Mouse (Mus musculus) neural tube, embryonic 10.5 days (tissue): ENCODE measurements at regions not wholly inside any gene's neighbourhood (a gene's known extent, or its start where the extent isn't known, plus 50 kb on each side); places are given as distances from the start of the nearest gene placed in this dataset.

ENCODE experiments used
- DNase-seq: peaks from one replicate; pipeline ENCODE4 v3.0.0-alpha.2; 2017; ENCODE audit warnings: low spot score; ENCODE audit errors: extremely low spot score

DNA sequence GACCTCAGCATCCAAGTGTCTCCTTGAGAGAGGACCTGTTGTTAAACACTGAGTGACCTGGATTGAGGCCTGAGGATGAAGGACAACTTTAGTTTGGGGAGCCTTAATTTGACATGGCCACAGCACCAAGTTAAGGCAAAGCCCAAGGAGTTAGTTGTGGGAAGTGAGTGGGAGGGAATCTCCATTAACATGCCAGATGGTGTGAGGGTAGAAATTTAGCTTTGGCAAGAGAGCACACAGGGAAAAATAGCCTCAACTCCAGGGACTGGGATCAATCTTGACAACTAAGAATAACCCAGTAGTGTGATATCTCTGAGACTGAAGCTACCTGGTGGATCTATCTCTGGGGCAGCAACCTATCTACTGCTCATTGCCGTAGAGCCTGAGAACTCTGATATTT lies 105.4 kb downstream of the Ahr start:
- DNase-seq, result no peak

GRCm38 (mm10) chr12:35419206-35419605 lies 115.6 kb downstream of the Ahr start:
- DNase-seq, result no peak

DNA sequence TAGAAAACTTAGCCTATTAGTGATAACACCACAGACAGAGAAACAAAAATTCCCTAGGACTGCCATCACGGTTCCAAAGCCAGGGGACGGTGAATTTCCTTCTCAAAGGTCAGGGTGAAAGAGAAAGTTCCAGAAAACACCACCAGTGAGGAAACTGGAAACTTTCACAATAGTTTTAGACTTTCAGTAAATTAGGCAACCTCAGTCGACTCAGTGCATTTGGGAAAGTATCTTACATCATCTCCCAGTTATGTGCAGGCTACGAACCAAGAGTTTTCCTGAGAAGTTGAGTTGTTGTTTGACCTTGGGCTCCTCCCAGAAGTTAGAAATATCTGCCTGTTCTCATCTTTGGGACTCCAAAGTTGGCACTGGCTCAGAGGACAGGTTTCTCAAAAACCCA lies 116.9 kb downstream of the Ahr start:
- DNase-seq, result no peak

DNA sequence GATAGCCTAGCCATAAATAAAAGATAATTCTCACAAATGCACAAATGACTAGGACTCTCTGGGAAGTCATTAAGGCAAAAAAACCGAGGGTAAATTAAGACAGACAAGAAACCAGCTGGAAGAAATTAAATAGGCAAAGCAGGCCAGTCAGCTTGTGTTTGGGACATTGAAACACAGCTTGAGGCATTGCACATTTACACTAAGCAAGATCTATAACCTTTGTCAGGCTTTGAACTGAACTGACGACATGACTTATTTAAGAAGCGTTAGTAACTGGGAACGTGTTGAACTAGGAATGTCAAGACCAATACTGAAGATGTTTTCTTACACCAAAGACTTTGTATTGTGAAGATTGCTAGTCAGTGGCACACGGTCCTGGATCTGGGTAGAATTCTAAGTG lies 118.3 kb downstream of the Ahr start:
- DNase-seq, result no peak

DNA sequence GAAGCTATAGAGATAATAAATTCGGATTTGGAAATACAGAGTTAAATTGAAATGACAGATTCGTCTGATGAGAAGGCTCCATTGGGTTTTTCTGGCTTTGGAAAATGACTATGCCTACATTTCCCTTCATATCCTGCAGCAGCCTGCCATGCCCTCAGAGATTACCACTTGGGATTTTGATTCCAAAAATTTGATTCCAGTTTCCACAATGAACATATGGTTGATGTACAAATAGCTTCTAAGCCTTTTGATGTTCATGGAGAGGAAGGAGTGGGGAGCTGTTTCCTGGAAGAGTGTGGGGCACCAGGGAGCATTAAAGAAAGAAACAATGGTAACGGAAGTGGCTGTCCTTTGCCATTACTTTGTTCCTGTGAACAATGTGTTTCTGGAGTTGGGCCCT lies 122.1 kb downstream of the Ahr start:
- no peak for DNase-seq

GRCm38 (mm10) chr12:35408461-35408860 lies 126.4 kb downstream of the Ahr start:
- DNase-seq, result no peak

DNA sequence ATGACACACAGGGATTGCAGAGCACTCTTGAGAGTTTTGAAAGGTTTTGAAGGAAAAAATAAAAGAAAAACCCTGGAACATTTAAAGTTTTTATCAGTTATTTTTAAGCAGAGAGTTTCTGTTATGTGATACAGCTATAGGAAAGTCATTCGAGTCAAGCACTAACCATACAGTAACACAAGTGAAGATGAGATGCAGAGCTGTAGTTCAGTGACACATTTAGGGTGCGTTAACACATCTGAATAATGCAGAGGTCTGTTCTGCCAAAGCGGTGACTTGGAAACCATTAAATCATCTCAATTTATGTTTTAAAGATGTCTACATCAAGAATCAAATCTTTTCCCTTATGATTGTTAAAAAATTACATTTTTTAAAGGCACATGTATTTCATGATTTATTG lies 126.8 kb downstream of the Ahr start:
- DNase-seq, result no peak

- DNase-seq, result no peak
Measured at GRCm38 (mm10) chr12:35401853-35402252, 133.0 kb downstream of the Ahr start.

GRCm38 (mm10) chr12:35401219-35401618 lies 133.6 kb downstream of the Ahr start:
- no peak for DNase-seq

DNA sequence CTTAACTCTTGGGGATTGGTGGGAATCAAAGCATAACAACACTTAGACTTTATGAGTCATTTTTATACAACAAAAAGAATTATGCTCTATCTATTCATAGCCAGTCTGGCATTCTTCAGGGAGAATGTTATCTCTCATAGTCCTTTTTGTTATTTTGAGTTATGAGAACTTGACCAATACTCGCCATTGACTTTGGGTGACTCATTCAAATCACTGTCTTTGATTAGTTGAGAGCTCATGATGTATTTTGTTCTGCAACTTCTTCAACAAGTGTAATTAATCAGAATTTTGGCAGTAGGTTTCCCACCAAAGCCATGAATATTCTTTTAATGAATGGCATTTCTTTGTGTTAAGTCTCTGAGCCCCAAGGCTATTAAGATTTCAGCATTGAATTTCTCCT lies 139.6 kb downstream of the Ahr start:
- DNase-seq, result no peak

DNA sequence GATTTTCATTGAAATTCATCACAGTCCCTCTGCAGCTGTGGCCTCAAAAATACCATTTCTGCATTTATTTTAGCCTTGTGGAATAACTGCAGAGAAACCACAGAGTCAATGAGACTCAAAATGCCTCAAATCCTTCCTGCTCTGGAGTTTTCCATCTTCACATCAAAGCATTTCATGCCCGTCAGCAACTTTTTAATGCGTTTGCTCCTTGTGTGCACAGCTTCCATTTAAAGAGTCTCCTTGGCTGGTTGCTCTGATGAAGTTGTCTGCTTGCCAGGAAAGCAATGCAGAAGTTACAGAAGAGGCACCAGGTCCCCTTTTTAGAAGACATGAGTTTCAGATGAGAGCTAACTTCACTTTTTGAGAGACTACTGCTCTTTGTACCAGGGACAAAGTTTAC lies 142.7 kb downstream of the Ahr start:
- DNase-seq, result no peak

DNA sequence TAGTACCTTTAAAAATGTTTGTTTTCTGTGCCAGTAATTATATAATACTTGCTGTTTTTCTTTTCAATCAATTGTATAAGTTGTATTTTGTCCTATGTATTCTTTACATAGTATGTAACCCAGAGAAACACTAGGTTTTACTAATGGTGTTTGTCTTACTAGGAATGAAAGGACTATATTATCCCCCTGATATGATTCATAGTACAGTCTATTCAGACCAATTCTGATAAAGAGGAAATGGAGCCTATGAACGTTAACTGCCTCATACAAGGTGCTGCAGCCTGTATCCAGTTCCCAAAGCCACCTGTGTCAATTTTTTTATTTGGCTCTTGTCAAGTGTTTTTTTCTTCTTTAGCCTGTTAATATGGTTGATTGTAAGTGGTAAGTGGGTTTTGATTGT lies 144.6 kb downstream of the Ahr start:
- no peak for DNase-seq

DNA sequence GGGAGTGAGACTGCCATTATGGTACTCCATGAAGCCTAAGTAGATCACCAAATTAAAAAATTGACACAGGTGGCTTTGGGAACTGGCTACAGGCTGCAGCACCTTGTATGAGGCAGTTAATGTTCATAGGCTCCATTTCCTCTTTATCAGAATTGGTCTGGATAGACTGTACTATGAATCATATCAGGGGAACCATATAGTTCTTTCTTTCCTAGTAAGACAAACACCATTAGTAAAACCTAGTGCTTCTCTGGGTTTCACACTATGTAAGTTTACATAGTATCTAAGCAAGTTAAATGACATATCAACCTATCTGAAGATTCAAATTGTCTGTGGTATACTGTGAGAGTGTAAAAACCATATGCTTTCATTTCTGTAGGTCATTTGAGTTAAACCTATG lies 145.0 kb downstream of the Ahr start:
- DNase-seq, result no peak

DNA sequence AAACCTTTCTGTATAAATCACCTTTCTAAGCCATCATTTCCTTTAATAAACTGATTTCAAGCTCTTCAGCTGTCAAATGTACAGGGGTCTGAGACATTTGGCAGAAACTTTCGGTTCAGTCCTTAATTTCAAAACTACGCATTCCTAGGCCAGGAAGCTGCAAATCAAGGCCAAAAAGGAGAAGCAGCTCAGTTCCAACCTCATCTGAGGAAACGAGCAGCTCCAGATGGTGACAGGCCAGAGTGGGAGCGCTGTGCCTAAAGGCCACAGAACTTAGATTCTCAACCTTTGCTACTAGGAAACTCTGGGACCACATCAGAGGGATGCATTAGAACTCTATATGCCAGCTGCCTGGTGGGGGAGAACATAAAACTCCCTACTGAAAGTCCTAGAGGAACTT lies 150.6 kb downstream of the Ahr start:
- no peak for DNase-seq

DNA sequence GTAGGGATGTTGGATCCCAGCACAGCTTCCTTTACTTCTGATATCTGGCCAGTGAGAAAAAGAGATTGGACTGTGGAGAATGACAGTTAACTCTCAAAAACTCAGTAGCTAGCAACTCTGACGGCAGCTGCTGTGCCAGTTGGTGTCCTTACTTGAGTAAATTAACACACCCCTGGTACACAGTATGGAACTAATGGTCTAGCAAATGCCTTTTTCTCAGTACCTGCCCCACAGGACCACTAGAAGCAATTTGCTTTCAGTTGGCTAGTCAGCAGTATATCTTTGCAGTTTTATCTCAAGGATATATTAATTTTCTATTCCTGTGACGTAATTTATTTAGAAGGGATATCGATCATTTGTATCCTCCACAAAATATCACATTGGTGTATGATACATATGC lies 157.6 kb downstream of the Ahr start:
- DNase-seq, result no peak

DNA sequence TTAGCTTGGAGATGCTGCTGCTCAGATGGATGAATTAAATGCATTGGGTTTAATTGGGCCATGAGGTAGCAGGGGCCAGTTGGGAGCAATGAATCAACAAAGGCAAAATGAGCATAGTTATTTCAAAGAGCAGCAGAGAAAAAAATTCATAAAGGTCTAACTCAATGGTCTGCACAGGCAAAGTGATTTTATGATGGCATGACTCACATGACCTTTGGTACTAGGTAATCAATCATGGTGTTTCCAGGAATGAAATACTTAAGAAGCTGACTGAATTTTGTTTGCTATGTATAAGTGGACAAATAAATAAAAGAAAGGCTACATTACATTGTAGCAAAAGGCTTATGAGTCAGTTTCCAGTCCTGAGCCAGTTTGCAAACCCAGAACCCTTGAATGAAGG lies 158.5 kb downstream of the Ahr start:
- no peak for DNase-seq

DNA sequence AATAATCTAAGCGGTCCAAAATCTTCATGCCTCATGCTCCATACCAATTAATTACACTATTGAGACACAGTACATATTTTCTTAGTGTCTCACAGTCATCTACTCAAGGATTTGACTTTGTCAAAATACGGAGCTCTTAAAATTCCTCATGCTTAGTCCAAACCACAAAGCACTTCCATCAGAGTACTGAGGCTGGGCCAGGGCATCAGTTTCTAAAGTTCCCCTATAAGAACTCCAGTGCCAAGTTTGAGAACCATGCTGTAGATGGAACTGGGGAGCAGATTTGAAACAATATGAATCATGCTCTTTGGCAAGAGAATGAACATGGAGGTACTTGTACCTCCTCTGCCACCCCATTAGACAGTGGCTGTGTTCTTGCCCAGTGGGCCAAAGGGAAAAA lies 176.9 kb downstream of the Ahr start:
- DNase-seq, result no peak

- no peak for DNase-seq
Measured at GRCm38 (mm10) chr12:35338191-35338954, 196.5 kb downstream of the Ahr start.

- DNase-seq, result no peak
Measured at GRCm38 (mm10) chr12:35336314-35336713, 198.5 kb downstream of the Ahr start.

- no peak for DNase-seq
Measured at GRCm38 (mm10) chr12:35334344-35335075, 200.3 kb downstream of the Ahr start.

DNA sequence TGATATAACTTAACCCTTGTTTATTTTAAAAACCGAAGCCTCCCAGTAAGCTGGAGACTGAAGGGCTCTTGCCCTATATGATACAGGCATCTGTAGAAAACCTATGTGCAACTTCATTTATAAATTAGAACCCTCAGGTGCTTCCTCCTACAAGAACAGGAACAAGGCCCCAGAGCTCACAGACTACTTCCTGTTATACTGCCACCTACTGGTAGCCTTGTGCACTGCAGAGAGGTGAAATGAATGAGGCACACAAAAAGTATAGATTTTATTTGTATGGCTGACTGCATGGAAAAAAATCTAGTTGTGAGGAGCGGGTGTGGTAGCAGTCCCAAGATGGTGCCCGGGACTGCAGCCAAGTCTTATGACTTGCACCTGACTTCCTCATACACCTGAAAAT lies 203.5 kb downstream of the Ahr start:
- no peak for DNase-seq

- DNase-seq, result no peak
Measured at GRCm38 (mm10) chr12:35329699-35330098, 205.1 kb downstream of the Ahr start.

- no peak for DNase-seq
Measured at GRCm38 (mm10) chr12:35319571-35319970, 215.3 kb downstream of the Ahr start.
